Mouse (Mus musculus): ENCODE data around the gene Gipc3. TPM values are rescaled to one million over a fixed set of nuclear protein-coding genes. Genes with fewer than 3 reads are reported as not detected.

Gene Gipc3
- polyA plus RNA-seq, 1 experiment from 2014 or later, result not detected

Other genes with a start within 250 kb of the Gipc3 start
- 0.79 TPM for gene Creb3l3, start 244.4 kb downstream of the Gipc3 start, polyA plus RNA-seq (2014; fragmentation: Illumina TruSeq; extraction: RNeasy Lipid Tissue Mini Kit (QIAGEN cat#74804); ENCODE audit: low read depth, low replicate concordance)
- 3.0 TPM for gene Map2k2, start 237.4 kb downstream of the Gipc3 start, polyA plus RNA-seq (2014; fragmentation: Illumina TruSeq; extraction: RNeasy Lipid Tissue Mini Kit (QIAGEN cat#74804); ENCODE audit: low read depth, low replicate concordance)
- gene Zbtb7a, start 208.0 kb downstream of the Gipc3 start, polyA plus RNA-seq (2014; fragmentation: Illumina TruSeq; extraction: RNeasy Lipid Tissue Mini Kit (QIAGEN cat#74804); ENCODE audit: low read depth, low replicate concordance), result 48.6 TPM
- gene Pias4, start 175.3 kb downstream of the Gipc3 start, polyA plus RNA-seq (2014; fragmentation: Illumina TruSeq; extraction: RNeasy Lipid Tissue Mini Kit (QIAGEN cat#74804); ENCODE audit: low read depth, low replicate concordance), result not detected
- gene Eef2, start 166.6 kb downstream of the Gipc3 start, polyA plus RNA-seq (2014; fragmentation: Illumina TruSeq; extraction: RNeasy Lipid Tissue Mini Kit (QIAGEN cat#74804); ENCODE audit: low read depth, low replicate concordance), result 12.4 TPM
- not detected for gene Dapk3, start 160.3 kb downstream of the Gipc3 start, polyA plus RNA-seq (2014; fragmentation: Illumina TruSeq; extraction: RNeasy Lipid Tissue Mini Kit (QIAGEN cat#74804); ENCODE audit: low read depth, low replicate concordance)
- gene 4930442H23Rik, start 159.4 kb downstream of the Gipc3 start, polyA plus RNA-seq (2014; fragmentation: Illumina TruSeq; extraction: RNeasy Lipid Tissue Mini Kit (QIAGEN cat#74804); ENCODE audit: low read depth, low replicate concordance), result not detected
- gene Nmrk2, start 141.2 kb downstream of the Gipc3 start, polyA plus RNA-seq (2014; fragmentation: Illumina TruSeq; extraction: RNeasy Lipid Tissue Mini Kit (QIAGEN cat#74804); ENCODE audit: low read depth, low replicate concordance), result not detected
- 0.19 TPM for gene Atcay, start 112.4 kb downstream of the Gipc3 start, polyA plus RNA-seq (2014; fragmentation: Illumina TruSeq; extraction: RNeasy Lipid Tissue Mini Kit (QIAGEN cat#74804); ENCODE audit: low read depth, low replicate concordance)
- gene Zfr2, start 110.1 kb downstream of the Gipc3 start, polyA plus RNA-seq (2014; fragmentation: Illumina TruSeq; extraction: RNeasy Lipid Tissue Mini Kit (QIAGEN cat#74804); ENCODE audit: low read depth, low replicate concordance), result 0.63 TPM
- gene Matk, start 90.3 kb downstream of the Gipc3 start, polyA plus RNA-seq (2014; fragmentation: Illumina TruSeq; extraction: RNeasy Lipid Tissue Mini Kit (QIAGEN cat#74804); ENCODE audit: low read depth, low replicate concordance), result not detected
- gene Mrpl54, start 76.3 kb downstream of the Gipc3 start, polyA plus RNA-seq (2014; fragmentation: Illumina TruSeq; extraction: RNeasy Lipid Tissue Mini Kit (QIAGEN cat#74804); ENCODE audit: low read depth, low replicate concordance), result 1.2 TPM
- gene Apba3, start 76.3 kb downstream of the Gipc3 start, polyA plus RNA-seq (2014; fragmentation: Illumina TruSeq; extraction: RNeasy Lipid Tissue Mini Kit (QIAGEN cat#74804); ENCODE audit: low read depth, low replicate concordance), result not detected
- gene Tjp3, start 51.7 kb downstream of the Gipc3 start, polyA plus RNA-seq (2014; fragmentation: Illumina TruSeq; extraction: RNeasy Lipid Tissue Mini Kit (QIAGEN cat#74804); ENCODE audit: low read depth, low replicate concordance), result 7.8 TPM
- gene Pip5k1c, start 50.3 kb downstream of the Gipc3 start, polyA plus RNA-seq (2014; fragmentation: Illumina TruSeq; extraction: RNeasy Lipid Tissue Mini Kit (QIAGEN cat#74804); ENCODE audit: low read depth, low replicate concordance), result 2.6 TPM
- 0.16 TPM for gene Cactin, start 22.2 kb downstream of the Gipc3 start, polyA plus RNA-seq (2014; fragmentation: Illumina TruSeq; extraction: RNeasy Lipid Tissue Mini Kit (QIAGEN cat#74804); ENCODE audit: low read depth, low replicate concordance)
- not detected for gene Tbxa2r, start 14.5 kb downstream of the Gipc3 start, polyA plus RNA-seq (2014; fragmentation: Illumina TruSeq; extraction: RNeasy Lipid Tissue Mini Kit (QIAGEN cat#74804); ENCODE audit: low read depth, low replicate concordance)
- 11.0 TPM for gene Hmg20b, start 7.2 kb upstream of the Gipc3 start, polyA plus RNA-seq (2014; fragmentation: Illumina TruSeq; extraction: RNeasy Lipid Tissue Mini Kit (QIAGEN cat#74804); ENCODE audit: low read depth, low replicate concordance)
- gene Mfsd12, start 14.2 kb upstream of the Gipc3 start, polyA plus RNA-seq (2014; fragmentation: Illumina TruSeq; extraction: RNeasy Lipid Tissue Mini Kit (QIAGEN cat#74804); ENCODE audit: low read depth, low replicate concordance), result 0.13 TPM
- not detected for gene 4930404N11Rik, start 22.6 kb upstream of the Gipc3 start, polyA plus RNA-seq (2014; fragmentation: Illumina TruSeq; extraction: RNeasy Lipid Tissue Mini Kit (QIAGEN cat#74804); ENCODE audit: low read depth, low replicate concordance)
- 0.19 TPM for gene Fzr1, start 35.2 kb upstream of the Gipc3 start, polyA plus RNA-seq (2014; fragmentation: Illumina TruSeq; extraction: RNeasy Lipid Tissue Mini Kit (QIAGEN cat#74804); ENCODE audit: low read depth, low replicate concordance)
- gene Dohh, start 41.2 kb upstream of the Gipc3 start, polyA plus RNA-seq (2014; fragmentation: Illumina TruSeq; extraction: RNeasy Lipid Tissue Mini Kit (QIAGEN cat#74804); ENCODE audit: low read depth, low replicate concordance), result not detected
- 0.32 TPM for gene Gm48551, start 41.2 kb upstream of the Gipc3 start, polyA plus RNA-seq (2014; fragmentation: Illumina TruSeq; extraction: RNeasy Lipid Tissue Mini Kit (QIAGEN cat#74804); ENCODE audit: low read depth, low replicate concordance)
- not detected for gene Gm48552, start 45.7 kb upstream of the Gipc3 start, polyA plus RNA-seq (2014; fragmentation: Illumina TruSeq; extraction: RNeasy Lipid Tissue Mini Kit (QIAGEN cat#74804); ENCODE audit: low read depth, low replicate concordance)
- gene Smim24, start 49.8 kb upstream of the Gipc3 start, polyA plus RNA-seq (2014; fragmentation: Illumina TruSeq; extraction: RNeasy Lipid Tissue Mini Kit (QIAGEN cat#74804); ENCODE audit: low read depth, low replicate concordance), result 21.2 TPM
- gene Nfic, start 112.4 kb upstream of the Gipc3 start, polyA plus RNA-seq (2014; fragmentation: Illumina TruSeq; extraction: RNeasy Lipid Tissue Mini Kit (QIAGEN cat#74804); ENCODE audit: low read depth, low replicate concordance), result 8.2 TPM
- gene Celf5, start 139.4 kb upstream of the Gipc3 start, polyA plus RNA-seq (2014; fragmentation: Illumina TruSeq; extraction: RNeasy Lipid Tissue Mini Kit (QIAGEN cat#74804); ENCODE audit: low read depth, low replicate concordance), result 3.1 TPM
- not detected for gene Ncln, start 153.1 kb upstream of the Gipc3 start, polyA plus RNA-seq (2014; fragmentation: Illumina TruSeq; extraction: RNeasy Lipid Tissue Mini Kit (QIAGEN cat#74804); ENCODE audit: low read depth, low replicate concordance)
- gene S1pr4, start 156.9 kb upstream of the Gipc3 start, polyA plus RNA-seq (2014; fragmentation: Illumina TruSeq; extraction: RNeasy Lipid Tissue Mini Kit (QIAGEN cat#74804); ENCODE audit: low read depth, low replicate concordance), result not detected
- gene Gna15, start 181.0 kb upstream of the Gipc3 start, polyA plus RNA-seq (2014; fragmentation: Illumina TruSeq; extraction: RNeasy Lipid Tissue Mini Kit (QIAGEN cat#74804); ENCODE audit: low read depth, low replicate concordance), result not detected
- gene Gna11, start 201.9 kb upstream of the Gipc3 start, polyA plus RNA-seq (2014; fragmentation: Illumina TruSeq; extraction: RNeasy Lipid Tissue Mini Kit (QIAGEN cat#74804); ENCODE audit: low read depth, low replicate concordance), result 8.6 TPM
- gene Aes, start 216.2 kb upstream of the Gipc3 start, polyA plus RNA-seq (2014; fragmentation: Illumina TruSeq; extraction: RNeasy Lipid Tissue Mini Kit (QIAGEN cat#74804); ENCODE audit: low read depth, low replicate concordance), result 16.2 TPM
- 1.1 TPM for gene Tle2, start 231.3 kb upstream of the Gipc3 start, polyA plus RNA-seq (2014; fragmentation: Illumina TruSeq; extraction: RNeasy Lipid Tissue Mini Kit (QIAGEN cat#74804); ENCODE audit: low read depth, low replicate concordance)